Mouse (Mus musculus) gastrocnemius, postnatal 14 days (tissue): ENCODE results near the gene Tcl1b5. TPM values are rescaled to one million over a fixed set of nuclear protein-coding genes. Genes with fewer than 3 reads are reported as not detected.
"Not testable (repeated sequence)": the region's sequence is repeated elsewhere in the genome, so short reads cannot be mapped to it uniquely, and the experiment has no call there.

ENCODE experiments used
- DNase-seq: peaks from one replicate; pipeline ENCODE4 v3.0.0; 2021; ENCODE audit warnings: mixed read lengths
- intact Hi-C: fragments of 180-260 bp; cut with DNase I; formaldehyde crosslinking; loops from one replicate; pipeline ENCODE4 v1.15.1; 2025; ENCODE audit warnings: low total_unique reads
- long read RNA-seq, 2 experiments: library from polyadenylated mRNA; stranded (forward); transcript quantifications; one replicate each; pipeline ENCODE4 v2.0.0; 2021
- total RNA-seq, 2 experiments: library from RNA; stranded (reverse); gene quantifications; 2 replicates each; pipeline ENCODE4 v1.2.3; 2021

Tcl1b5 gene
- not detected for total RNA-seq
- long read RNA-seq, experiment 1, result 0 reads
- long read RNA-seq, experiment 2, result 0 reads

DNA sequence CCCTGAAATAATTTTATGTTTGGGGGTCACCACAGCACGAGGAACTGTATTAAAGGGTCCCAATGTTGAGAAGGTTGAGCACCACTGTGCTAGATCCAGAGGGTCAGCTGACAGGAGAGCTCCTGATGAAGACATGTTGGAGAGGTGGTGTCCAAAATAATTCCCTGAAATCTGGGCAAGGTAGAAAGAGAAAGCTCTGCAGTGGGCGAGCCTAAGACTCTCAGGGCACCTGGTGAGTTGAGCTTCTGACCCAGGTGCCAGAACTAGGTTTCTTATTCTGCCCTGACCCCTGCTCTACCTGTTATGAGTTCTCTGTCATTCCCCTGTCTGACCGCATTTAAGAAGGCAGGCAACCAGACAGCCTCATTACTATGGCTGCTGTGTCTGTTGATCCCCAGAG lies at the start of gene Tcl1b5:
Gene Tcl1b5, plus strand, starts transcription at position 301 of the 400 bp plus-strand sequence.
- intact Hi-C loops, result loop anchor here (10.0 kb wide), 1 partner anchor 121 kb away; no protein-coding TSS in a partner anchor
- DNase-seq, result not testable (repeated sequence)

DNA sequence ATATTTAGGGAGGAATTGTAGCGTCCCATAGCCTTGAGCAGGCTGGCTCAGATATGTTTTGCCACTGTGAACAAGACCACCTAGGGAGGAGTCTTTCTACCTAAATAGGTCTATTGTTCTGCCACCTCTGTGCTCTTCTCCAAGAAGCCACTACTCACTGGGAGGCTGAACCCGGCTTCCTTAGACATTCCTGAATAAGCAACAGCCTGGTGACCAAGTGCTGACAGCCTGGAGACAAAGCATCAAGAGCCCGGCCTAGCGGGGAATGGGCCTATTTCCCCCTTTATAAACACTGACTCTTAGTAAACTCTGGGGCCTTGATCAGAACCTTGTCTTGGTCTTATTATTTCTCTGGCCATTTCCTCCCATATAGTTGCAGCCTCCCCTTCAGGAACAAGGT lies 49.6 kb upstream of the Tcl1b5 start:
- intact Hi-C loops, result no loop called here
- DNase-seq, result no peak

GRCm38 (mm10) chr12:105127607-105128006 lies 48.5 kb upstream of the Tcl1b5 start:
- intact Hi-C loops, result no loop called here
- no peak for DNase-seq

DNA sequence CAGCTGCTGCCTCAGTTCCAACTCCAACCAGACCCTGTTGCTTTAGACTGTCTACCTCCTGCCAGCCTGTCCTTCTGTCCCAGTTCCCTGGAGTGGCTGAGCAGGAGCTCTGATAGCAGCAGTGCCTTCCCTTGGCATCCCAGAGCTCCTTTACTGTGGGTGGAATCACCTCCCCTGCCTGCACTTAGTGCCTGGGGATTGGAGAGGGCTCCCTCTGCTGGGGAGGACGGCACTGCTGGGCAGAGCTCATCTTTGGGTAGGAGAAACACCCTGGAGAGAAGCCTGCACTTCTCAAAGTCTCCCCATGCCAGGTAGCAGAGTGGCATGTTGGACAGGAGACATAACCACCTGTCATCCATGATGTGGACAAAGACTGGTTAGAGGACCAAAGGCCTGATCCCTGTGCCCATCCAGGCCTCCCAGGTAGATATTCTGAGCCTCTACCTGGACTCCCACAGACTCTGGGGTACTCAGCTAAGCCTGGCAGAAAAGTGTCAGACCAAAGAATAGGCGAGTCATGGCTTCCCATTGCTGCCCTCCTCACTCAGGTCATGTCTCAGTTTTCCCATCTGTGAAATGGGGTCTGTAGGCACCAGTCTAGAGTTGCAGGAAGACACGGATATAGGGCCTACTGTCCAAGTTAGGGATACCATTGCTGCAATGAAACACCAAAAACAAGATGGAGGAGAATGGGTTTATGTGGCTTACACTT lies 46.5 kb upstream of the Tcl1b5 start:
- intact Hi-C loops, DNase-seq: not testable (repeated sequence)

GRCm38 (mm10) chr12:105134167-105134566 lies 42.0 kb upstream of the Tcl1b5 start:
- DNase-seq, intact Hi-C loops: not testable (repeated sequence)

- DNase-seq, intact Hi-C loops: not testable (repeated sequence)
These were observed 41.3 kb upstream of the Tcl1b5 start for GRCm38 (mm10) chr12:105134826-105135225.

GRCm38 (mm10) chr12:105137729-105138128 lies 38.4 kb upstream of the Tcl1b5 start:
- intact Hi-C loops, DNase-seq: not testable (repeated sequence)

DNA sequence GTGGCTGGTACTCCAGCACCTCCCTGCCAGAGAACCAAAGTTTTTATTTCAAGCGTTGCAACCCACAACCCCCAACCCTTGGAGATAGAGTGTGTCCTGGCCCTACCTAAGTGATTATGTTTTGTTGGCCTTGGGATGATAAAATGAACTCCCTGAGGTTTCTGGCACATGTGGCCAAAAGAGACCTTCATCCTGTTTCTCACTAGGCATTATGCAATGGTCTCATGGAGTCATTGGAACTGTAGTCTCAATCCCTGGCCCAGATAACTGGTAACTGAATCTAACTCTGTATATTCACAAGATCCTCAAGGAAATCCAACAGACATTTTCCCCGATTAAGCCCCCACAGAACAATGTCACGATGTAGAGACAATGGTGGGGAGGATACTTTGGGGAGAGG lies 33.0 kb upstream of the Tcl1b5 start:
- DNase-seq, result no peak
- intact Hi-C loops, result no loop called here

- DNase-seq, intact Hi-C loops: not testable (repeated sequence)
These were observed 31.2 kb upstream of the Tcl1b5 start for GRCm38 (mm10) chr12:105144928-105145327.

DNA sequence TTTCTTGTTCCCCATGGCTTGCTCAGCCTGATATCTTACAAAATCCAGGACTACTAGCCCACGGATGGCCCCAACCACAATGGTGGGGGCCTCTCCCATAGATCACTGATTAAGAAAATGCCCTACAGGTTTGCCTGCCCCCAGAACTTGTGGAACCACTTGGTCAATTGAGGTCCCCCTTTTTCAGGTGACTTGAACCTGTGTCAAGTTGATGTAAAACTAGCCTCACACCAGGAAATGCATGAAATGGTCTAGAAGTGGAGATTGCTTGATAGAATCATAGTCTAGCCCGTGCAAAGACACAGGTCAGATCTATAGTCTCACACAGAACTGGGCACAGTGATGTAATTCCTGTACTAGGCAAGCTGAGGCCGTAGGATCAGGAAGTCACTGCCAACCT lies 30.4 kb upstream of the Tcl1b5 start, which contains the start of gene Tcl1b2:
Gene Tcl1b2, plus strand, starts transcription at position 301 of the 400 bp plus-strand sequence.
- intact Hi-C loops, result no loop called here

GRCm38 (mm10) chr12:105155286-105155685 lies 20.9 kb upstream of the Tcl1b5 start:
- DNase-seq, result peak; percentile 14
- intact Hi-C loops, result not testable (repeated sequence)

More for the DNA sequence above, 30.4 kb upstream of the Tcl1b5 start, which contains the start of gene Tcl1b2:
- no peak for DNase-seq

DNA sequence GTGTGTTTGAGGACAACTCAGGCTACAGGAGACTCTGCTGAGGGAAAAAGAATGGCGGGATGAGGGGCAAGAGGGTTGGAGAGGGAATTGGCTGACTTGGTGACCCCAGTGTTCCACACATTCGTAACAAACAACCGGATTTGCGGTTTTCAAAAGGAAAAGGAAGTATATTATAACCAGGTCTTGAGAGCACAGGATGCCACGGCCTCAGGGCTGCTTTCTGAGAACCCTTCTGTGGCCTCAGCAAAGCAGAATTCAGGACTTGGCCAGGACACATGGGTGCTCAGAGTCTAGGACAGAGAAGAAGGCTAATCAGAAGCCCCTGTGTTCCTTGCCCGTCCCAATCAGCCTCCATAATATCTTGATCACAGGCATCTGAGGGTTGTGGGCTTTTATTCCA lies 17.3 kb upstream of the Tcl1b5 start:
- no peak for DNase-seq
- intact Hi-C loops, result no loop called here

GRCm38 (mm10) chr12:105159390-105159789 lies 16.8 kb upstream of the Tcl1b5 start, which contains the start of gene Tcl1b1:
Tcl1b1 (plus strand) TSS chr12:105159690.
- DNase-seq, result no peak
- intact Hi-C loops, result no loop called here

DNA sequence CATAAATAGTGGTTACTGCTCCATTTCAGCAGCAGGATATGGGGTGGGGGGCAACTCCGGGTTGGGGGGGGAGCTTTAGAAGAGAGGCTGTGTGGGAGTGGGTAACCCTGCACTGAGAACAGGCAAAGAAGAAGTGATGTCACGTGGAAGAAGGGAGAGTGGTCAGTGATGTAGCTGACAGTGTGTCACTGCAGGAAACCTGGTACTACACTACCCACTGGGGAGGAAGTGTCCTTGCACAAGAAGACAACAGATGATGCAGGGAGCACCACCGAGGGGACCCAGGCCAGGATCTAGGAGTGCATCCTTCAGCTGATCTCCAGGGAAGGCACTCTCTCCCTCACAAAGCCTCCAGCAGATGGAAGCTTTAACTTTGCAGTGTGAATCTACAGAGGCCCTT lies 9.4 kb upstream of the Tcl1b5 start:
- no peak for DNase-seq
- intact Hi-C loops, result no loop called here

DNA sequence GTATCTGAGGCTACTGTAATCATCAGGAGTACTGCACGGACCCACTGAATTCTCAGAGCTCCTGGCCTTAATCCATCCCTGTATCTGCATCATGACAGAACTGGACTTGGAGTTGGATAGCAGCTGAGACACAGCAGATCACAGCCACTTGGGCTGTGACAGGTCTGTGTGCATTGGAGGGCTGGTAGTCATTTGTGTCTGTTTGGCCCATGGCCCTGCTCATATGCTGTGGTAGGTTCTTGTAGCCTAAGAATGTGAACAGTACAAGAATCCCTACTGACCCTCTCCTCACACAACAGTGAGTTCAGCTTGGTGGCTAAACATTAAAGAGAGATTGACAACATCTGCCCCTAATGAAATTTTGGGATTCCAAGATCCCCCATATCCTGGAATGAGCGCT lies 2.8 kb upstream of the Tcl1b5 start:
- intact Hi-C loops, result loop anchor here (10.0 kb wide), 1 partner anchor 119 kb away; no protein-coding TSS in a partner anchor

GRCm38 (mm10) chr12:105174318-105174717 lies 1.8 kb upstream of the Tcl1b5 start:
- intact Hi-C loops, result loop anchor here (10.0 kb wide), 1 partner anchor 120 kb away; no protein-coding TSS in a partner anchor

More for the DNA sequence above, 2.8 kb upstream of the Tcl1b5 start:
- no peak for DNase-seq

DNA sequence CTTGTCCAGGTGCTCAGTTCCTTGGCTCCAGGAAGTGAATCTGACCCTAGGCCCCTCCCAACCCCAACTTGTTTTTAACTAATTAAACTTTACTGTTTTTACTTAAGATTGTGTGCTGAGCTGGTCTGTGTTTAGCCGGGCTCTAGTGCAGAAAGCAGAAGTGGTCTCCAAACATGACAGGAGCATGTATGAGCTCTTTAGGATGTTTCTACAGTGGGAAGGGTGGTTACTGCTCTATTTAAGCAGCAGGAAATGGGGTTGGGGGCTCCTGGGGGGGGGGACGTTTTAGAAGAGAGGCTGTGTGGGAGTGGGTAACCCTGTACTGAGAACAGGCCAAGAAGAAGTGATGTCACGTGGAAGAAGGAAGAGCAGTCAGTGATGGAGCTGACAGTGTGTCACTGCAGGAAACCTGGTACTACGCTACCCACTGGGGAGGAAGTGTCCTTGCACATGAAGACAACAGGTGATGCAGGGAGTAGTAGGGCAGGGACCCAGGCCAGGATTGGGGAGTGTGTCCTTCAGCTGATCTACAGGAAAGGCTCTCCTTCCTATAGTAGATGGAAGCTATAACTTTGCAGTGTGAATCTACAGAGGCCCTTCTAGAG lies 5.0 kb downstream of the Tcl1b5 start:
- DNase-seq, intact Hi-C loops: not testable (repeated sequence)

More at GRCm38 (mm10) chr12:105174318-105174717, 1.8 kb upstream of the Tcl1b5 start:
- DNase-seq, result peak; percentile 40

DNA sequence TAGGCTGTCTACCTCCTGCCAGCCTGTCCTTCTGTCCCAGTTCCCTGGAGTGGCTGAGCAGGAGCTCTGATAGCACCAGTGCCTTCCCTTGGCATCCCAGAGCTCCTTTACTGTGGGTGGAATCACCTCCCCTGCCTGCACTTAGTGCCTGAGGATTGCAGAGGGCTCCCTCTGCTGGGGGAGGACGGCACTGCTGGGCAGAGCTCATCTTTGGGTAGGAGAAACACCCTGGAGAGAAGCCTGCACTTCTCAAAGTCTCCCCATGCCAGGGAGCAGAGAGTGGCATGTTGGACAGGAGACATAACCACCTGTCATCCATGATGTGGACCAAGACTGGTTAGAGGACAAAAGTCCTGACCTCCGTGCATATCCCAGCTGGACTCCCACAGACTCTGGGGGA lies 12.8 kb downstream of the Tcl1b5 start:
- DNase-seq, intact Hi-C loops: not testable (repeated sequence)

GRCm38 (mm10) chr12:105190743-105191142 lies 14.6 kb downstream of the Tcl1b5 start, which contains the start of gene Tcl1b3:
Tcl1b3 (plus strand) TSS chr12:105191043.
- DNase-seq, intact Hi-C loops: not testable (repeated sequence)
